Comparison of ENCODE assay signal across 29 mouse cellular contexts in genomic region chr8:35171536-35172310, GRCm38 (mm10).
DNase-seq lines count a peak whose midpoint lies in the region; ATAC-seq and TF ChIP-seq lines count a peak whose summit lies in the region.
"Had no signal": no experiment of that assay in that cellular context is flagged by ENCODE, and none has a peak within 500 bp of the region (broad histone marks: within the 10 kb centered on the region; RNA-seq: fewer than 3 reads in every experiment).

No protein-coding gene starts in this region.

- intact Hi-C loops in heart, adult 2 months (cut with DNase I): no loop called here

- no peaks in the 10 kb centered on the region for H3K79me2 ChIP-seq in heart, adult 2 months (replicated peaks; ENCODE audit: control insufficient read depth, insufficient read depth, low read length)

- TF ChIP-seq POLR2A in heart, adult 2 months (IDR thresholded peaks at IDR 0.05; ENCODE audit: insufficient read depth, low read depth, low read length): no peak

- H3K27me3 ChIP-seq in heart, adult 2 months (ENCODE audit: control insufficient read depth, insufficient read depth, low read length): no peaks in the 10 kb centered on the region
- H3K27me3 ChIP-seq: forebrain, embryonic 12.5 days; heart, embryonic 12.5 days; limb, embryonic 15.5 days; liver, embryonic 13.5 days; megakaryocyte, embryonic 14.5 days; stomach, embryonic 15.5 days had no signal

- TF ChIP-seq EP300 in heart, adult 2 months (IDR thresholded peaks at IDR 0.05; ENCODE audit: insufficient read depth, low read depth, low read length): no peak

- H3K9ac ChIP-seq in heart, adult 2 months (ENCODE audit: low read depth, low read length): no peak overlapping the region
- H3K9ac ChIP-seq: forebrain, embryonic 12.5 days; forebrain, postnatal 0 days; heart, embryonic 12.5 days; hindbrain, embryonic 14.5 days; limb, embryonic 15.5 days; liver, embryonic 13.5 days; stomach, embryonic 15.5 days had no signal

- TF ChIP-seq CTCF in heart, adult 2 months (IDR thresholded peaks at IDR 0.05): no peak

- H3K36me3 ChIP-seq in heart, adult 2 months (ENCODE audit: control insufficient read depth, insufficient read depth, low read length): no peaks in the 10 kb centered on the region
- H3K36me3 ChIP-seq: forebrain, embryonic 12.5 days; G1E; heart, embryonic 12.5 days; limb, embryonic 15.5 days; liver, embryonic 13.5 days; stomach, embryonic 15.5 days had no signal

- no peak overlapping the region for H3K4me3 ChIP-seq in heart, adult 2 months
- H3K4me3 ChIP-seq: erythroblast, embryonic 14.5 days; forebrain, embryonic 12.5 days; heart, embryonic 12.5 days; limb, embryonic 15.5 days; liver, embryonic 13.5 days; megakaryocyte, embryonic 14.5 days; stomach, embryonic 15.5 days had no signal

- H3K27ac ChIP-seq in heart, adult 2 months: no peak overlapping the region
- H3K27ac ChIP-seq: forebrain, embryonic 12.5 days; hindbrain, embryonic 14.5 days; limb, embryonic 15.5 days; liver, embryonic 13.5 days; stomach, embryonic 15.5 days had no signal

- DNase-seq in heart, adult 11 months: peak; percentile 58
- no peak for DNase-seq in heart, adult 2 months
- peak; percentile 60 to 72 for DNase-seq in cerebellum, adult 18-20 months
- peak; percentile 58 to 59 for DNase-seq in cerebellum, postnatal 10 days
- DNase-seq in right cerebral cortex, postnatal 14 days: no peak
- DNase-seq in kidney, postnatal 36 days: no peak
- DNase-seq: adrenal gland, adult 8-10 months; forebrain, postnatal 0 days; gastrocnemius, postnatal 10 days; heart, adult 18-20 months; heart, postnatal 4 days; kidney, adult 11 months; kidney, postnatal 14 days; left cerebral cortex, postnatal 4 days; liver, embryonic 13.5 days; lung, adult 18-20 months; lung, postnatal 4 days; midbrain, embryonic 14.5 days; thymus, postnatal 25 days had no signal

- H3K4me1 ChIP-seq in heart, adult 2 months (ENCODE audit: control insufficient read depth, insufficient read depth, low read length): no peaks in the 10 kb centered on the region
- H3K4me1 ChIP-seq: forebrain, embryonic 12.5 days; heart, embryonic 12.5 days; limb, embryonic 15.5 days; liver, embryonic 13.5 days; megakaryocyte, embryonic 14.5 days; stomach, embryonic 15.5 days had no signal

- 87% methylated on average over 13 of the region's 13 CpGs for WGBS in heart, adult 2 months

- no peak for ATAC-seq in inflammation-experienced regulatory T-cells, adult 6 months
- ATAC-seq: forebrain, postnatal 0 days; lung, postnatal 0 days had no signal

Comparison
In these comparisons a context has a peak if more than half of its experiments do, and no peak if none do; other contexts are left out.
1. DNase-seq: peak in heart, adult 11 months (single experiment), cerebellum, adult 18-20 months (2 of 2) and cerebellum, postnatal 10 days (2 of 2); none in heart, adult 2 months (0 of 2), right cerebral cortex, postnatal 14 days (single experiment) and kidney, postnatal 36 days (0 of 2).